Mouse (Mus musculus): ENCODE measurements at regions not wholly inside any gene's neighbourhood (a gene's known extent, or its start where the extent isn't known, plus 50 kb on each side); places are given as distances from the start of the nearest gene placed in this dataset.

DNA sequence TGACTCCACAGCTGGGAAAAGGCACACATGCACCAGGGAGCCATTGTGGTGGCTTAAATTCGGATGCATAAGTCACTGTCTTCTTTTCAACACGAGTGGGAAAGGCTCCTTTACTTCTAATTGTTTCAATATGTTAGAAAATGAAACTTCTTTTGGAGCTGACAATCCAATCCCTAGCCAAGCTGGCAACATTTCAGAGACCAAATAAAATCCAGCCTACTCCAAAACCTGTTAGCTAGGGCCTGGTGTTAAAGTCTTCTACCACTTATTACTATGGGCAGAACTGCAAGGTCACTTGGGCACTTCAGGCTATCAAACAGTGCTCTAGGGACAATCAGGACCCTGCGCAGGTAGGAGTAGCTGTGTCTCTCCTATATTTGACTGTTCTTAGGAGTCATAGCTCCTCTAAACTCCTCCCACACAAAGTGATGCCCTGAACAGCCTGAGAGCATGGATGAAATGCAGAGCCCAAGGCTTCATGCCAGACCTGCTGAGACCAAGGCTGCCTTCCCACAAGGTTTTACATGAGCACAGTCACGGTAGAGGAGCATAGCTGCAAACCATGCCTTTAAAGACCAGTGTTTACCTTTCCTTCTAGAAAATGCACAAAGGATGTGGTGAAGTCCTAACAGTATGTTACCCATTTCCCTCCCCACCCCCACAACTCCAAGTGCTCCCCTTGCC lies 67.4 kb upstream of the Spdye4c start:
- DNase-seq (ENCODE audit: inconsistent age in 2 of 2, low spot score in 1 of 2): no peak

- no peak for DNase-seq (ENCODE audit: inconsistent age in 2 of 2, low spot score in 1 of 2)
These were observed 64.9 kb upstream of the Spdye4c start for GRCm38 (mm10) chr2:128526100-128526499.

GRCm38 (mm10) chr2:128526883-128527344 lies 64.1 kb upstream of the Spdye4c start:
- DNase-seq (ENCODE audit: inconsistent age in 2 of 2, low spot score in 1 of 2): no peak

GRCm38 (mm10) chr2:128536294-128536693 lies 54.7 kb upstream of the Spdye4c start:
- no peak for DNase-seq (ENCODE audit: inconsistent age in 2 of 2, low spot score in 1 of 2)

DNA sequence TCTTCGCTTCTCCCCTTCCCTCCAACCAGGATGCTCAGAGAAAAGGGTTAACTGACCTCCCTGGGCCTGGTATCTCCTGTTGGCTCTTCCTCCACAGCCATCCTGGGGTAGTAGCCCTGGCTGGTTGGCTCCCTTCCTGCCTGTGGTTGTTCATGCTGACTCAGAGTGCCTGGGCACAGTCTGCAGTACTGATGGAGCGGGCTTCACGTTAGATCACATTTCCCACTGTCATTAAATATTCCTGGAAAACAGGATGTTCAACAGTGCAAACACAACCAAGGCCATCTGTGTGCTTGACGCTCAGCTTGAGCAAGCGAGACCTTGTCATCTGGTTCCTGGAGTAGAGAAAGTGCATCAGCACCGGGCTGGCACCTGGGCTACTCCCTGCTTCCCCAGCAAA lies 53.6 kb upstream of the Spdye4c start:
- peak; percentile 71 to 75 for DNase-seq (ENCODE audit: inconsistent age in 2 of 2, low spot score in 1 of 2)

GRCm38 (mm10) chr2:128538736-128539135 lies 52.3 kb upstream of the Spdye4c start:
- no peak for DNase-seq (ENCODE audit: inconsistent age in 2 of 2, low spot score in 1 of 2)
